Mouse (Mus musculus): Measurements from ENCODE around the gene Wdr43. TPM values are rescaled to one million over a fixed set of nuclear protein-coding genes. Genes with fewer than 3 reads are reported as not detected.
"Not testable (repeated sequence)": the region's sequence is repeated elsewhere in the genome, so short reads cannot be mapped to it uniquely, and the experiment has no call there.

Wdr43 gene
- polyA plus RNA-seq, 1 experiment from 2014 or later: 67.4 TPM

GRCm38 (mm10) chr17:71639056-71639455 lies 23.4 kb downstream of the Wdr43 start:
- ATAC-seq (ENCODE audit: low FRiP score); H3K4me3 ChIP-seq; H3K27ac ChIP-seq; H3K9ac ChIP-seq; H3K27me3 ChIP-seq; H3K4me1 ChIP-seq; H3K9me3 ChIP-seq (replicated peaks); H3K4me2 ChIP-seq (replicated peaks): not testable (repeated sequence)
- WGBS: 91% methylated on average over 5 of the region's 5 CpGs
- H3K36me3 ChIP-seq: peaks cover 77% of the 10 kb centered on the region

- no peaks in the 10 kb centered on the region for H3K9me3 ChIP-seq (replicated peaks)
- 94% methylated on average over 9 of the region's 9 CpGs for WGBS
- H3K36me3 ChIP-seq: peaks cover 69% of the 10 kb centered on the region
Observed at GRCm38 (mm10) chr17:71640421-71641085, 24.9 kb downstream of the Wdr43 start.

GRCm38 (mm10) chr17:71642190-71642589 lies 26.5 kb downstream of the Wdr43 start:
- Histone ChIP-seq H3K9ac (no peak overlapping the region), H3K36me3 (peaks cover 54% of the 10 kb centered on the region), H3K27ac (no peak overlapping the region), H3K9me3 (replicated peaks) (no peaks in the 10 kb centered on the region), H3K27me3 (no peaks in the 10 kb centered on the region), H3K4me2 (replicated peaks) (no peak overlapping the region), H3K4me3 (no peak overlapping the region), H3K4me1 (no peaks in the 10 kb centered on the region)
- WGBS: 91% methylated on average over 3 of the region's 3 CpGs
- ATAC-seq (ENCODE audit: low FRiP score): no peak

More at GRCm38 (mm10) chr17:71640421-71641085, 24.9 kb downstream of the Wdr43 start:
- Histone ChIP-seq H3K4me2 (replicated peaks) (no peak overlapping the region), H3K27me3 (no peaks in the 10 kb centered on the region), H3K4me3 (no peak overlapping the region), H3K27ac (no peak overlapping the region), H3K4me1 (no peaks in the 10 kb centered on the region), H3K9ac (no peak overlapping the region)
- ATAC-seq (ENCODE audit: low FRiP score): no peak

- Histone ChIP-seq H3K27me3 (no peaks in the 10 kb centered on the region), H3K27ac (no peak overlapping the region), H3K9me3 (replicated peaks) (no peaks in the 10 kb centered on the region), H3K4me3 (no peak overlapping the region), H3K36me3 (peaks cover 52% of the 10 kb centered on the region), H3K4me1 (no peaks in the 10 kb centered on the region), H3K4me2 (replicated peaks) (no peak overlapping the region), H3K9ac (no peak overlapping the region)
- ATAC-seq (ENCODE audit: low FRiP score): no peak
- WGBS: 95% methylated on average over 9 of the region's 9 CpGs
Observed at GRCm38 (mm10) chr17:71650011-71650410, 34.3 kb downstream of the Wdr43 start.

- H3K27me3 ChIP-seq: no peaks in the 10 kb centered on the region
- peaks cover 60% of the 10 kb centered on the region for H3K36me3 ChIP-seq
- no peak overlapping the region for H3K9ac ChIP-seq
- 92% methylated on average over 2 of the region's 2 CpGs for WGBS
- no peak overlapping the region for H3K27ac ChIP-seq
- no peaks in the 10 kb centered on the region for H3K4me1 ChIP-seq
- no peak overlapping the region for H3K4me3 ChIP-seq
- H3K4me2 ChIP-seq (replicated peaks): no peak overlapping the region
- ATAC-seq (ENCODE audit: low FRiP score): no peak
- no peaks in the 10 kb centered on the region for H3K9me3 ChIP-seq (replicated peaks)
Observed at GRCm38 (mm10) chr17:71652495-71652894, 36.8 kb downstream of the Wdr43 start.

GRCm38 (mm10) chr17:71652934-71653333 lies 37.2 kb downstream of the Wdr43 start:
- 92% methylated on average over 5 of the region's 5 CpGs for WGBS
- Histone ChIP-seq H3K9me3 (replicated peaks) (no peaks in the 10 kb centered on the region), H3K9ac (no peak overlapping the region), H3K4me1 (no peaks in the 10 kb centered on the region), H3K4me3 (no peak overlapping the region), H3K4me2 (replicated peaks) (no peak overlapping the region), H3K27me3 (no peaks in the 10 kb centered on the region), H3K36me3 (peaks cover 65% of the 10 kb centered on the region), H3K27ac (no peak overlapping the region)
- no peak for ATAC-seq (ENCODE audit: low FRiP score)

GRCm38 (mm10) chr17:71657521-71657920 lies 41.8 kb downstream of the Wdr43 start:
- Histone ChIP-seq H3K36me3 (peaks cover 33% of the 10 kb centered on the region), H3K27me3 (no peaks in the 10 kb centered on the region), H3K4me1 (no peaks in the 10 kb centered on the region), H3K27ac (no peak overlapping the region), H3K4me3 (no peak overlapping the region), H3K9me3 (replicated peaks) (no peaks in the 10 kb centered on the region), H3K4me2 (replicated peaks) (no peak overlapping the region), H3K9ac (no peak overlapping the region)
- WGBS: 85% methylated on average over 4 of the region's 4 CpGs
- no peak for ATAC-seq (ENCODE audit: low FRiP score)

- no peak for ATAC-seq (ENCODE audit: low FRiP score)
- Histone ChIP-seq H3K9me3 (replicated peaks) (no peaks in the 10 kb centered on the region), H3K4me1 (no peaks in the 10 kb centered on the region; the same call in 1 of the 2 replicates), H3K27me3 (no peaks in the 10 kb centered on the region), H3K9ac (no peak overlapping the region), H3K4me2 (replicated peaks) (no peak overlapping the region), H3K36me3 (peaks cover 24% of the 10 kb centered on the region), H3K4me3 (no peak overlapping the region), H3K27ac (no peak overlapping the region)
- 91% methylated on average over 10 of the region's 10 CpGs for WGBS
Observed at GRCm38 (mm10) chr17:71658666-71659065, 43.0 kb downstream of the Wdr43 start.

- Histone ChIP-seq H3K36me3 (peaks cover 18% of the 10 kb centered on the region), H3K4me1 (no peaks in the 10 kb centered on the region; the same call in 1 of the 2 replicates), H3K27me3 (no peaks in the 10 kb centered on the region), H3K4me3 (no peak overlapping the region), H3K9ac (no peak overlapping the region), H3K27ac (no peak overlapping the region), H3K4me2 (replicated peaks) (no peak overlapping the region), H3K9me3 (replicated peaks) (no peaks in the 10 kb centered on the region)
- 46% methylated on average over 1 of the region's 1 CpGs for WGBS
- ATAC-seq (ENCODE audit: low FRiP score): no peak
Observed at GRCm38 (mm10) chr17:71660390-71660789, 44.7 kb downstream of the Wdr43 start.

GRCm38 (mm10) chr17:71662751-71663250 lies 47.1 kb downstream of the Wdr43 start:
- Histone ChIP-seq H3K4me2 (replicated peaks) (peak overlapping the region; percentile 57), H3K4me1 (no peaks in the 10 kb centered on the region; the same call in 1 of the 2 replicates), H3K27ac (no peak overlapping the region), H3K9ac (no peak overlapping the region), H3K27me3 (no peaks in the 10 kb centered on the region), H3K9me3 (replicated peaks) (no peaks in the 10 kb centered on the region), H3K36me3 (peaks cover 5% of the 10 kb centered on the region), H3K4me3 (peak overlapping the region; percentile 25)
- ATAC-seq (ENCODE audit: low FRiP score): peak; percentile 84
- 13% methylated on average over 21 of the region's 21 CpGs for WGBS

- WGBS: 90% methylated on average over 6 of the region's 6 CpGs
- Histone ChIP-seq H3K36me3 (no peaks in the 10 kb centered on the region; the same call in 1 of the 2 replicates), H3K9ac (no peak overlapping the region), H3K27ac (no peak overlapping the region), H3K4me1 (no peaks in the 10 kb centered on the region; the same call in 1 of the 2 replicates), H3K27me3 (no peaks in the 10 kb centered on the region), H3K4me3 (no peak overlapping the region), H3K4me2 (replicated peaks) (no peak overlapping the region), H3K9me3 (replicated peaks) (no peaks in the 10 kb centered on the region)
- ATAC-seq (ENCODE audit: low FRiP score): no peak
Observed at GRCm38 (mm10) chr17:71663491-71663890, 47.8 kb downstream of the Wdr43 start.

GRCm38 (mm10) chr17:71664172-71664571 lies 48.5 kb downstream of the Wdr43 start:
- Histone ChIP-seq H3K4me2 (replicated peaks) (no peak overlapping the region), H3K27me3 (no peaks in the 10 kb centered on the region), H3K9ac (no peak overlapping the region), H3K27ac (no peak overlapping the region), H3K4me3 (no peak overlapping the region), H3K4me1 (no peaks in the 10 kb centered on the region; the same call in 1 of the 2 replicates), H3K9me3 (replicated peaks) (no peaks in the 10 kb centered on the region), H3K36me3 (no peaks in the 10 kb centered on the region)
- 78% methylated on average over 1 of the region's 1 CpGs for WGBS
- no peak for ATAC-seq (ENCODE audit: low FRiP score)

GRCm38 (mm10) chr17:71665201-71665600 lies 49.5 kb downstream of the Wdr43 start:
- 86% methylated on average over 4 of the region's 4 CpGs for WGBS
- no peak overlapping the region for H3K4me2 ChIP-seq (replicated peaks)
- ATAC-seq (ENCODE audit: low FRiP score): no peak
- no peaks in the 10 kb centered on the region; the same call in 1 of the 2 replicates for H3K4me1 ChIP-seq
- H3K27me3 ChIP-seq: no peaks in the 10 kb centered on the region
- H3K27ac ChIP-seq: no peak overlapping the region
- H3K9me3 ChIP-seq (replicated peaks): no peaks in the 10 kb centered on the region
- H3K9ac ChIP-seq: no peak overlapping the region
- H3K36me3 ChIP-seq: no peaks in the 10 kb centered on the region
- no peak overlapping the region for H3K4me3 ChIP-seq
